Mouse (Mus musculus): ENCODE data around the gene B4galt5. TPM values are rescaled to one million over a fixed set of nuclear protein-coding genes. Genes with fewer than 3 reads are reported as not detected.
A peak's percentile ranks its signal among the peaks of the same experiment; 100 is the strongest.
"Not testable (repeated sequence)": the region's sequence is repeated elsewhere in the genome, so short reads cannot be mapped to it uniquely, and the experiment has no call there.

Gene B4galt5
- polyA plus RNA-seq (2021): 58.7 TPM

DNA sequence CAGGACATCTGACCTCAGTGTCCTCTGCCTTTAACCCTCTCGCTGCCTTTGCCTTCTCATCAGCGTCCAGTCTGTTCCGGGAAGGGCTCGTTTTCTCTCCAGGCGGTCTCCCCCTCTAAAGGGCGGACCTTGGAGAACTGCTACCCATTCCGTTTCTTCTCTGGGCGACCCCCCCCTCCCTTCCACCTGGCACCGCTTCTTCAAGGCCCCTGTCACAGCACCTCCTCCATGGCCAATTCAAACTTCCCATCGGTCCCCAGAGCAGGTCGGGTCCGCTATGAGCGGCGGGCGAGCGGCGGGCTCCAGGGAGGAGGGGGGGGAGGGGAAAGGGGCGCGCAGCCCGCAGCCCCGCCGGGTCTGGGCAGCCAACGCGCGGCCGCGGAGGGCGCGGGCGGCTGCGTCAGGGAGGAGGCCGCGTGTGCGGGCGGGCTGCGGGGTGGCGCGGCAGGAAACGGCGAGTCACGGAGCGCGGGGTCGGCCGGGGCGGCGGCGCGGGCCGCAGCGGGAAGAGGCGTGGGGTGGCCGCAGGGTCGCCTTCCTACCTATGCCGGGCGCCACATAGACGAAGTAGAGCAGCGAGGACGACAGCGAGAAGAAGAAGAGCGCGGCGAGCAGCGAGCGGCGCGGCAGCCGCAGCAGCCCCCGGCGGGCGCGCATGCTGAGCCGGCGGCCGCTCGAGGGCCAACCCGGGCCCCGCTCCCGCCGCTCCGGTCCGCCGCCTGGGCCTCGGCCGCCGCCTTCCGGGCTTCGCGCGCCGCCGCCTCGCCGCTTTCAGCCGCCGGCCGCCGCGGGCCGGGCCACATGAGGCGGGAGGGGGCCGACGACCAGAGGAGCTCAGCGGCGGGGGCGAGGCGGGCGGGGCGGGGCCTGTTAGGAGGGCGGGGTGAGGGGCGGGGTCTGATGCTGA is at the start of gene B4galt5:
TSS of gene B4galt5 (minus strand) at position 808 of the 907 bp plus-strand sequence.
- H3K27me3 ChIP-seq: no peaks in the 10 kb centered on the region

GRCm38 (mm10) chr2:167396420-167396819 is 47.4 kb upstream of the B4galt5 start:
- ATAC-seq; in situ Hi-C loops (cut with MboI; ENCODE audit: low pct_unique_long_range_greater_than_20kb); CTCF ChIA-PET; H3K27me3 ChIP-seq; DNase-seq (ENCODE audit: low read depth, low spot score): not testable (repeated sequence)
- POLR2A ChIA-PET: interaction anchor here (0.7 kb wide), 1 partner anchor 43 kb away, joined by 3 read pairs; no protein-coding TSS in a partner anchor

More for the DNA sequence above, at the start of gene B4galt5:
- DNase-seq (ENCODE audit: low read depth, low spot score): no peak
- ChIA-PET CTCF (interaction anchor here (0.7 kb wide), 1 partner anchor 23 kb away, joined by 3 read pairs; no protein-coding TSS in a partner anchor), POLR2A (interaction anchor here (1.0 kb wide), 1 partner anchor 44 kb away, joined by 3 read pairs; no protein-coding TSS in a partner anchor)
- peak; percentile 14 for ATAC-seq
- in situ Hi-C loops (cut with MboI; ENCODE audit: low pct_unique_long_range_greater_than_20kb): loop anchor here (5.0 kb wide), 1 partner anchor 74 kb away; the partner anchor contains the start of gene Slc9a8
- no peak for TF ChIP-seq CTCF (IDR thresholded peaks at IDR 0.05)

DNA sequence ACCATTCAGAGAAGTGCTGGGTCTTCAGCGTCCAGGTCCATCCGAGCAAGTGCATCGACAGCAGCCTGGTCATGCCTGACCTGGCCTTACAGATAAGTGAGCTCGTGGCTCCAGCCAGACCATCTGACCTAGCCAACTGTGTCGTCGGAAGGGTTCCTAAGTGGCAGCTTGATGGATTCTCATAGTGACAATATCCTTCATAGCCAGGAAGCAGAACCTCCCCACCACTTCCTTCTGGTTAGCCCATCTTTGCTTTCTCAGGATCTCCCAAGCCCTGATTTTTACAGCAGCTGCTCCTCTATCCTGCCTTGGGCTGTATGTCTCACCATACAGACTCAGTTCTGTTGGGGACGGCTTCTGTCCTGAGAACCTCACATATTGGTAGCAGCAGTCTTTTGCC is 45.4 kb upstream of the B4galt5 start:
- CTCF ChIA-PET: no interaction called here
- no peak for TF ChIP-seq CTCF (IDR thresholded peaks at IDR 0.05)
- no peaks in the 10 kb centered on the region for H3K27me3 ChIP-seq
- DNase-seq (ENCODE audit: low read depth, low spot score) (no peak), ATAC-seq (no peak)
- POLR2A ChIA-PET: interaction anchor here (0.6 to 1.3 kb wide), 2 partner anchors 13 to 55 kb away, joined by 4 read pairs; no protein-coding TSS in a partner anchor
- in situ Hi-C loops (cut with MboI; ENCODE audit: low pct_unique_long_range_greater_than_20kb): no loop called here

DNA sequence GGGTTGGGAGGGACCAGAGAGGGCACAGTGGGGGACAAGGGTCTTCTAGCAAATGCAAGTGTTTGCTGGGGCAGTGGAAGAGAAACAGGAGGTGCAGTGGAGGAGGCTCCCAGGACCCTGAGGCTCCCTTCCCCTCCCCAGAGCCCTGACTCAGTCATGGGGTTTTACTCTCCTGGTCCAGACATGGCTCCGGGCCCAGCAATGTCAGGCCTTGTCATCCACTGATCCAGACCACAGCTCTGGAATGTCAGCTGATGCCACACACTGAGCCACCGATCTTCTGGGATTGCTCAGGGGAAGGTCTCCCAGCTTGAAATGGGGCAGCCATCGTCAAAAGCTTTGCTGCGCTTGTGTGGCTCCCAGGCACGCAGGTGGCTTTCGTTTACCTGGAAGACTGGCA is 38.0 kb upstream of the B4galt5 start:
- in situ Hi-C loops (cut with MboI; ENCODE audit: low pct_unique_long_range_greater_than_20kb): no loop called here
- CTCF ChIA-PET: no interaction called here
- DNase-seq (ENCODE audit: low read depth, low spot score) (peak; percentile 70), ATAC-seq (no peak)
- POLR2A ChIA-PET: no interaction called here
- no peaks in the 10 kb centered on the region for H3K27me3 ChIP-seq
- no peak for TF ChIP-seq CTCF (IDR thresholded peaks at IDR 0.05)

- POLR2A ChIA-PET: interaction anchor here (0.6 kb wide), 1 partner anchor 34 kb away, joined by 3 read pairs; no protein-coding TSS in a partner anchor
- in situ Hi-C loops (cut with MboI; ENCODE audit: low pct_unique_long_range_greater_than_20kb): no loop called here
- ATAC-seq (no peak), DNase-seq (ENCODE audit: low read depth, low spot score) (no peak)
- H3K27me3 ChIP-seq: no peaks in the 10 kb centered on the region
- CTCF ChIA-PET: no interaction called here
- no peak for TF ChIP-seq CTCF (IDR thresholded peaks at IDR 0.05)
Measured at GRCm38 (mm10) chr2:167386456-167386855, 37.5 kb upstream of the B4galt5 start.

DNA sequence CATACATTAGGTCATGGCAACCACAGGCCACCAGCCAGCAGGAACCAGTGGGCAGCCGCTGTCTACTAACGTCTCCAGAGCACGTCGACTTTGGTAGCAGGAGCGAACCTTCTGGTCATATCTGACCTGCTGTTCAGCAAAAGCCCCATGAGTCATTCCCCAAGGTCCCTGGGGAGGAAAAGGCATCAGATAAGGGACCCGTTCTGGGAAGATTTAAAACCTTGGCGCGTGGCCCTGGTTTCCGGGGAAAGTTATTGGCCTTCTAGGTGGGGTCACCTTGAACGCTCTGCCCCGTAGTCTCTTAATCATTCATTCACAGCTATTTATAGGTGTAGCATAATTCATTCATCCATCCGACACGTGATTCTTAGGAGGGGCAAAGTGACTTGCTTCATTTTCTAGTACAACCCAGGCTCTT is 34.7 kb upstream of the B4galt5 start:
- in situ Hi-C loops (cut with MboI; ENCODE audit: low pct_unique_long_range_greater_than_20kb): no loop called here
- ChIA-PET POLR2A (interaction anchor here (0.7 kb wide), 1 partner anchor 67 kb away, joined by 4 read pairs; no protein-coding TSS in a partner anchor), CTCF (no interaction called here)
- no peaks in the 10 kb centered on the region for H3K27me3 ChIP-seq
- ATAC-seq: peak; percentile 48
- TF ChIP-seq CTCF (IDR thresholded peaks at IDR 0.05): no peak
- peak; percentile 94 for DNase-seq (ENCODE audit: low read depth, low spot score)

GRCm38 (mm10) chr2:167382389-167382788 is 33.4 kb upstream of the B4galt5 start:
- no peak for TF ChIP-seq CTCF (IDR thresholded peaks at IDR 0.05)
- POLR2A ChIA-PET: interaction anchor here (0.6 to 1.2 kb wide), 2 partner anchors 12 to 39 kb away, joined by 4 read pairs; partner anchors contain the start of gene Slc9a8

GRCm38 (mm10) chr2:167381596-167381995 is 32.6 kb upstream of the B4galt5 start:
- no peak for DNase-seq (ENCODE audit: low read depth, low spot score)
- POLR2A ChIA-PET: interaction anchor here (1.2 kb wide), 1 partner anchor 13 kb away, joined by 4 read pairs; no protein-coding TSS in a partner anchor
- no peaks in the 10 kb centered on the region for H3K27me3 ChIP-seq
- no peak for TF ChIP-seq CTCF (IDR thresholded peaks at IDR 0.05)
- CTCF ChIA-PET: interaction anchor here (2.2 to 2.8 kb wide), 2 partner anchors 36 to 159 kb away, joined by 6 to 10 read pairs; no protein-coding TSS in a partner anchor
- in situ Hi-C loops (cut with MboI; ENCODE audit: low pct_unique_long_range_greater_than_20kb): no loop called here
- no peak for ATAC-seq

More at GRCm38 (mm10) chr2:167382389-167382788, 33.4 kb upstream of the B4galt5 start:
- H3K27me3 ChIP-seq: no peaks in the 10 kb centered on the region
- CTCF ChIA-PET: interaction anchor here (0.8 to 2.8 kb wide), 3 partner anchors 35 to 160 kb away, joined by 3 to 10 read pairs (median 6); no protein-coding TSS in a partner anchor
- in situ Hi-C loops (cut with MboI; ENCODE audit: low pct_unique_long_range_greater_than_20kb): no loop called here
- ATAC-seq (no peak), DNase-seq (ENCODE audit: low read depth, low spot score) (no peak)

DNA sequence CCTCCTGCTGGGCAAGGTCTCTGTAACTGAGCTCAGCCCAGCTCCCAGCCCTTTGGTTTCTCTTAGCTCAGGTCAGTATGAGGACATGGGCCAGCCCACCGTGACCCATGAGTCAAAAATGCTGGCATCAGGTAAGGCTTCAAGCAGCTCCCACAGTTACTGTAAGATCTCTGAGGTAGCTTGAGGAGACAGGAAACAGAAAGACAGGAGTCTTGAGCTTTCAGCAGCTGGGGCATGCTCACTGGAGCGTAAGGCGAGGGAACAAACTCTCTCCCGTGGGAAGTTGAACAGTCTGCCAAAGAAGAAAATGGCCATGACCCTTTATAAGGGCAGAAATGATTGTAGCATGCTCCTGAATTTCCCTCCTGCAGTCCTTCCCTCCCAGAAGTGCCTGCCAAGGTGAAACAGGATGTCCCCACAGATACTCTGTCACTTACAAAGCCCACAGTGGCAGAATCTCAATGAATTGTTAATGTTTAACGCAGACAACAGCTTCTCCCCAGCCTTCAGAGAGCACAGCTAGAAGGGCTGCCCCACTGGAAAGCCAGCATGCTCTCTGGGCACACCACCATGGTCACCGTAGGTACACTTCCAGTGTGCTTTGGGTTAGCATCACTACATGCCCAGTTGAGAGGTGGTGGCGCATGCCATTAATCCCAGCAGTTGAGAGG is 31.8 kb upstream of the B4galt5 start:
- POLR2A ChIA-PET: no interaction called here
- CTCF ChIA-PET: interaction anchor here (2.2 to 2.8 kb wide), 2 partner anchors 36 to 158 kb away, joined by 6 to 10 read pairs; no protein-coding TSS in a partner anchor
- in situ Hi-C loops (cut with MboI; ENCODE audit: low pct_unique_long_range_greater_than_20kb): no loop called here
- DNase-seq (ENCODE audit: low read depth, low spot score) (peak; percentile 81), ATAC-seq (peak; percentile 70)
- no peak for TF ChIP-seq CTCF (IDR thresholded peaks at IDR 0.05)
- no peaks in the 10 kb centered on the region for H3K27me3 ChIP-seq

DNA sequence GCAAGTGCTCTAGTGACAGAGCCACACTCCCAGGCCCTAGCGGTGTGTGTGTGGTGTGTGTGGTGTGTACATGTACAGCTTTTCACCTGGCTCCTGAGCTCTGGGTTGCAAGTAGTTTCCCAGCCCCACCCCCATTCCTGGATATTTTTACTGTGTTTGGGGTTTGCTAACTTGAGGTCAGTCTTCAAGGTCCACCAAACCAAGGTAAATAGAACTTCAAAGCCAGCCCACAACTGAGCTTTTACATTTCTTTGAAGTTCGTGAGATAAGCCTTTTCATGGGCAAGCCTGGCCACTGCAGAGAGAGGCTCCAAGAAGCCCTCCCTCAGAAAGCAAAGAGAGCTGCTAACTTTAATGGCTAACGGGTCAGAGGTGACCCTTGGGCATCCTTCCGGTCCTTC is 30.0 kb upstream of the B4galt5 start:
- ATAC-seq (no peak), DNase-seq (ENCODE audit: low read depth, low spot score) (no peak)
- TF ChIP-seq CTCF (IDR thresholded peaks at IDR 0.05): no peak
- CTCF ChIA-PET: interaction anchor here (1.5 kb wide), 1 partner anchor 32 kb away, joined by 3 read pairs; no protein-coding TSS in a partner anchor
- in situ Hi-C loops (cut with MboI; ENCODE audit: low pct_unique_long_range_greater_than_20kb): no loop called here
- no peaks in the 10 kb centered on the region for H3K27me3 ChIP-seq
- POLR2A ChIA-PET: interaction anchor here (0.5 kb wide), 1 partner anchor 15 kb away, joined by 3 read pairs; no protein-coding TSS in a partner anchor
